Mouse (Mus musculus) c-Kit-positive CD71-positive TER-119-negative erythroid progenitor cells, embryonic 14.5 days (primary cell): ENCODE data around the gene Atp13a3.
"Not testable (repeated sequence)": the region's sequence is repeated elsewhere in the genome, so short reads cannot be mapped to it uniquely, and the experiment has no call there.

Source experiments
- DNase-seq: peaks from one replicate; pipeline ENCODE4 v3.0.0-alpha.2; 2013; ENCODE audit warnings: low read depth

Gene Atp13a3

GRCm38 (mm10) chr16:30405925-30406670, at the start of gene Atp13a3:
Gene Atp13a3 (minus strand): TSS chr16:30405975.
- no peak for DNase-seq

DNA sequence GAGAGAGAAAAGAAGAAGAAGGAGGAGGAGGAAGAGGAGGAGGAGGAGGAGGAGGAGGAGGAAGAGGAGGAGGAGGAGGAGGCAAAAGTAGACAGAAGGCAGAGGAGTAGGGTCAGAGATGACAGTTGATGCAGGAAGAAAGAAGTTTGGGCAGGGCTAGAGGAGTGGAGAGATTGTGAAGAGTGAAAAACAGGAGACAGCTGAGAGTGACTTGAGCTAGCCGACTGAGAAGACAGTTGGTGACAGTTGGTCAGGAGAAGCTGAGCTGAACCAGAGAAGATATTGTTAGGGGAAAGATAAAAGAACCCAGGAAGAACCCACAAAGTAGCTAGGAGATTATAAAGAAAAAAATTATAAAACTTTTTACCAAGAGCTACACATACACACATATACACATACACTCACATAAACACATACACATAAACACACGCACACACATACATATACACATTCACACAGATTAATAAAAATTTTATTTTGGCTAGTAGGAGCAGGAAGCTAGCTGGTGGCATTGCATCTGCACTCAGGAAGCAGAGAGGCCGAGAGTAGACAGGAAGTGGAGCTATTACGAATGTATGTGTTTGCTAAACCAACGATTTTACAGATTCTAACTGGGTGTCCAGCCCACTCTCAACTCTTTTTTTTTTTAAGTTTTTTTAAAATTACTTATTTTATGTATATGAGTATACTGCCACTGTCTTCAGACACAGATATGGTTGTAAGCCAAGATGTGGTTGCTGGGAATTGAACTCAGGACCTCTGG, 47.6 kb upstream of the Atp13a3 start:
- no peak for DNase-seq

DNA sequence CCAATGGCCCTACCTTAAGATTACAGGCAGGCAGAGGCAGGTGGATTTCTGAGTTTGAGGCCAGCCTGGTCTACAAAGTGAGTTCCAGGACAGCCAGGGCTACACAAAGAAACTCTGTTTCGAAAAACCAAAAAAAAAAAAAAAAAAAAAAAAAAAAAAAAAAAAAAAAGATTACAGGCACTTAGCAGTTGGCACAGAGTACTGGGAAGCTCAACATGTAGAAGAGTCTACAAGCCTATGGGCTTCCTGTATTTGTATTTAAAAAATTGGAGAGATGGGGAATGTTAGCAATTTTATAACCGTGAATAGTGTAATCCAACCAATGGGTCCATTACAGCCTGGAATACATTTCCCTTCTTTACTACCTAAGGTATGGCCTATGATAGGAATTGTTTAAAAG, 45.4 kb upstream of the Atp13a3 start:
- DNase-seq: not testable (repeated sequence)

- no peak for DNase-seq
Observed at GRCm38 (mm10) chr16:30449017-30449416, 43.2 kb upstream of the Atp13a3 start.

- no peak for DNase-seq
Observed at GRCm38 (mm10) chr16:30448169-30448568, 42.4 kb upstream of the Atp13a3 start.

- no peak for DNase-seq
Observed at GRCm38 (mm10) chr16:30447642-30448041, 41.9 kb upstream of the Atp13a3 start.

GRCm38 (mm10) chr16:30443411-30443810, 37.6 kb upstream of the Atp13a3 start:
- no peak for DNase-seq

DNA sequence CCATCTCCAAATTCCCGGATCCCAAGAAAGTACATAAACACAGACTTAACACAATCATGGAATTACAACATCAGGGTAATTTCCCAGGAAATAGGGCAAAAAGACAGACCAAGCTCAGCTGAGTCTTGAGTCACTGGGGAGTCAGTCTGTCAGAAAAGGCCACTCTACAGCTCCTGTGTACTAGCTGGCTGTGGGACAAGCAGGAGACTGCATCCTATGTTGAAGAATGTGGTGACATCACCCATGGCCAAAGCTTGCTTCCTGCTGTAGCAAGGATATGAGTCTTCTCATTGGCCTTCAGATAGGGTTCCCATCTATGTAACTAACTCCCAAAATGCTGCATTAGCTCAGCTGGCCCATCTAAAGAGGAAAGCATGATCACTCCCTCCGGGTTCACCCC, 36.7 kb upstream of the Atp13a3 start:
- DNase-seq: no peak

GRCm38 (mm10) chr16:30441409-30441808, 35.6 kb upstream of the Atp13a3 start:
- no peak for DNase-seq

DNA sequence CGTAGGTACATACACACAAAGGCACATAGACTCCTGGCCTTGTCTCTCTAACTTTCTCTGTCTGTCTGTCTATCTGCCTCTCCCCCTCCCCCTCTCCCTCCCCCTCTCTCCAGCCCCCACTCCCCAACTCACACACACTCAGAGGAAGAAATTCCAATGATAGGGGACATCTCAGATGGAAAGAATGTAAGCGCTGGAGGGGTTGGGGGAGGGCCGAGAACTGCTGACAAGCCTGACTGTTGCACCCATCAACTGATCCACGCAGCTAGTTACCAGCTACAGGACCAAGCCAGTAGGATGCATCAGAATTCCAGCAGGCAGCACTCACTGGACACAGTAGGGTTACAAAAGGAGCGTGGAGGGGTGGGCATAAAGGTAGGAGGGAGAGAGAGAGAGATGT, 34.1 kb upstream of the Atp13a3 start:
- no peak for DNase-seq

DNA sequence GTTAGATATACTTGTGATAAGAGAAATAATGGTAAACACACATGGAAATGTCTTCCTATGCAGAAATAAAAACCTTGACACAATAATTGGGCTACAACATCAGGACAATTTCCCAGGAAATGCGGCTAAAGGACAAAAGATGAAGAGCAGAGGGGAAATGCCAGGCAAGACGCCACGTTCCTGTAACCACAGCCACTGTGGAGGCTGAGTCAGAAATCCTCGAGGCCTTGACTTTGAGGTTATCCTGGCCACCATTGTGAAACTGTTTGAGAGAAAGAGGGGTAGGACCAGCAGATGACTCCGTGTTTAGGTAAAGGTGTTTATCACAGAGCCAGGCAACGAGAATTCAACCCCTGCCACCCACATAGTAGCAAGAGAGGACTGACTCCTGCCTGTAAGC, 33.6 kb upstream of the Atp13a3 start:
- no peak for DNase-seq

DNA sequence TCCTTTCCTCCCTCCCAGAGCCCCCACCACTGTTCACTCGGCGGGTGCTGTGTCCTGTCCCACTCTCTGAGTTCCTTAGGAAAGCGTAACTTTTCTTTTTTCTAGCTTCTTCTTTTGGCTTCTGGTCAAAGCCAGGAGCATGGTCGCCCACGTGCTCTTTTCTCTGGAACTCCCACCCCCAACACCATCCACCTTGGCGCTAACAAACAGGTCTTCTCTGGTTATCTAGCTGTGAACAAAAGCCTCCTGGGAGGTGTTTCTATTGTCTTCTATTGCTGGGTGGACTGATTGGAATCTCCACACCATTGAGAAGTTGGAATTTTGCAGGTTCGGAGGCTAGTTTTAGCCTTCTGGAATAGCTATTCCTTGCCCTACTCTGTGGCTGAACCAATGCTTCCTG, 30.5 kb upstream of the Atp13a3 start:
- DNase-seq: no peak

DNA sequence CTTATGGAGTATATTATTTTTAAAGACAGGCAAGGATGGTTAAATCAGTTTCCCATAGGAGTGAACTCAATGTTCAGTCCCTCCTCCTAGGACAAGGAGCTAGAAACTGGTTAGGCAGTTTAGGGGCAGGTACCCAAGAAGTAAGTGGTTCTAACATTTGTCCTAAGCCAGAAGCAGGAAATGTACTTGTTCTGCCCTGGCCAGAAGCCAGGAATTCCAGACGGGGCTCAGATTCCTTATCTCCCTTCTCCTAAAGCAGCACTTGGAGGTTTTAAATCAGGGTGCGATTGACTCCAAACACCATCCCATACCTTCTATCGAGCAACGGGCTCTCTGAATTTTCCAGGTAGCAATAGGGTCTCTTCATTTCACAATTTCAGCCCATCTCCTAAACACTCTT, 29.6 kb upstream of the Atp13a3 start:
- DNase-seq: no peak

DNA sequence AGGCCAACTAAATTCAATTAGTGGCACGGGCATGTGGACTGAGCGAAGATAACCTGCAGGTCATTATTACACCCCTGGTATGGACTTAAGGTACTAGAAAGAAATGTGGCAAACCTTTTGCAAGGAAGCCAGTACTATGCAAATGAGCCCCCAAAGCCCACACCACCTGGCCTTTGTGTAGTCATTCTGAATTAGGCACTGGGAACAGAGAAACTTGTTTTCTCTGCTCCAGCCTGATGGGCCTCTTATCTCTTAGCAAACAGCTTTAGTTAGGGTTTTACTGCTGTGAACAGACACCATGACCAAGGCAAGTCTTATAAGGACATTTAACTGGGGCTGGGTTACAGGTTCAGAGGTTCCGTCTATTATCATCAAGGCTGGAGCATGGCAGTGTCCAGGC, 27.4 kb upstream of the Atp13a3 start:
- DNase-seq: no peak

GRCm38 (mm10) chr16:30432111-30432510, 26.3 kb upstream of the Atp13a3 start:
- no peak for DNase-seq

DNA sequence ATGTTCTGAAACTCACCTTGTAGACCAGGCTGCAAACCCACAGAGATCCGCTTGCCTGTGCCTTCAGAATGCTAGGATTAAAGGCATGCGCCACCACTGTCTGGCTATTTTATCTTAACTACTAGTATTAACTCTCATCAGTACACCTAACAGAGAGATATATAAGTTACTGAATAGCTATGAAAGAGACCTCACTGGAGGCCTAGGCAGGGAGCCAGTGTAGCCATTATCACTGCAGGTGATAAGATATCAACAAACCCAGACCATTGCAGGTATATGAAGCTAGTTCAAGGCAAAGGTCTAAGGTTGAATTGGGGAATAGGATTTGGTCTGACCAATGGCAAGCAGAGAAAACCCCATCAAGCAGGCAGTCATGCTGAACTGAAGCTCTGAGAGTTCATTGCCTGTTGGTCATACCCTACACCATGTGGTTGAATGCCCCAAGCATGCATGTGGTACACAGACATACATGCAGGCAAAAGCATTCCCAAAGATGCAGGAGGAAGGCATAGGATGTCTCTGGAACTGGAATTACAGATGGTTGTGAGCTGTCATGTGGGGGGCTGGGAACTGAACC, 24.8 kb upstream of the Atp13a3 start:
- no peak for DNase-seq

- DNase-seq: no peak
Observed at GRCm38 (mm10) chr16:30428753-30429260, 23.0 kb upstream of the Atp13a3 start.

DNA sequence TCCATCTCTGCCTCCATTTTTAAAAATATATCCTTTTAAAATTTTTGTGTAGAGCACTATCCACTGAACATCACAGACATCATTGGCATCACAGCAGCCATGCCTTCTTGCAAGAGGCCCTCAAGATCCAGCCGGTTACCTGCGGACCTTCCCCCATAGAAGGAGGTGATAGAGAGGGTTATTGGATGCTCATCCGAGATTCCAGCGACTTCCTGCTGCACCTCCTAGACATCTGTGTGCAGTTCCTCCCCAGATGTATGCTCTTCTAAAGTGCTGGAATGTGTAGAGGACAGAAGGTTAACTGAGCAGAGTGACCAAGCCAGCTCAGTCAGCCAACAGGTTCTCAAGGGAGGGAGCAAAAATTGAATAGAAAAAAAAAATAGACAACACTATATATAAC, 21.7 kb upstream of the Atp13a3 start:
- no peak for DNase-seq

- DNase-seq: no peak
Observed at GRCm38 (mm10) chr16:30427003-30427402, 21.2 kb upstream of the Atp13a3 start.

DNA sequence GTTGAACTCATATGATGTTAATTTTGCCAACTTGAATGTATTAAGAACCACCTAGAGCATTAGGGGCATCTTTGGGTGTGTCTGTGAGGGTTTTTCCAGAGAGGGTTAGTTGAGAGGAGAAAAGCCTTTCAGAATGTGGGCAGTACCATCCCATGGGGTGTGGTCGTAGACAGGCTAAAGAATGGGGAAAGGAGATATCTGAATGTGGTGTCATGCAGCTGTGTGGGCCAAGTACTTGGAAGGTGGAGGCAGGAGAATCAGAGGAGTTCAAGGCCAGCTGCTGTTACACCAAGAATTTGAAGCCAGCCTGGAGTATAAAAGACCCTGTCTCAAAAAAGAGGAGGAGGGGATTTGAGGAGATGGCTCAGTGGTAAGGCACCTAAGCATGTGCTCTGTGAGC, 20.2 kb upstream of the Atp13a3 start:
- peak; percentile 75 for DNase-seq

GRCm38 (mm10) chr16:30424053-30424452, 18.3 kb upstream of the Atp13a3 start:
- no peak for DNase-seq

DNA sequence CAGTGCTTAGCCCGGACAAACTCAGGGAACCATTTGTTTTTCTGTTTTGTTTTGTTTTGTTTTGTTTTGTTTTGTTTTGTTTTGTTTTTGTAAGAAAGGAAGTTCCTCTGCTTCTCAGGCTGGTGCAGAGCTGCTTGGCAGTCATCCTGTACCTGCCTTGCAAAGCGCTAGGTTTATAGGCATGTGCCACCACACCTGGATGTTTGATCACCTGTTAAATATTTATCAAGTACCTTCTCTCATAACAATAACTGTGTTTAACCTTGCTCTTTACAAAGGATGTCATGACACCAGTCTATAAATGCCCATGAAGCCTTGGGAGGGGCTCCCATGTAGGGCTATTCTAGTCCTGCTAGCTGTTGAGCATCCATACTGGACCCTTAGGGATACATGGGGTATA, 10.9 kb upstream of the Atp13a3 start:
- DNase-seq: no peak

GRCm38 (mm10) chr16:30416284-30416683, 10.5 kb upstream of the Atp13a3 start:
- no peak for DNase-seq
